Mouse (Mus musculus) cortical plate, adult 2 months (tissue): Measurements from ENCODE around the gene Phf21b.

Experiments used
- CTCF ChIP-seq: fragments of 200-500 bp; IDR thresholded peaks from 2 replicates; pipeline ENCODE4 v1.5.1; 2011; ENCODE audit warnings: mild to moderate bottlenecking, control low read depth, low read length; ENCODE audit not compliant: insufficient read depth; ENCODE audit errors: extremely low read depth
- POLR2A ChIP-seq: fragments of 200-500 bp; IDR thresholded peaks from 2 replicates; pipeline ENCODE4 v1.6.1; 2011; ENCODE audit warnings: mild to moderate bottlenecking, low read length, control low read depth; ENCODE audit not compliant: insufficient read depth; ENCODE audit errors: extremely low read depth

DNA sequence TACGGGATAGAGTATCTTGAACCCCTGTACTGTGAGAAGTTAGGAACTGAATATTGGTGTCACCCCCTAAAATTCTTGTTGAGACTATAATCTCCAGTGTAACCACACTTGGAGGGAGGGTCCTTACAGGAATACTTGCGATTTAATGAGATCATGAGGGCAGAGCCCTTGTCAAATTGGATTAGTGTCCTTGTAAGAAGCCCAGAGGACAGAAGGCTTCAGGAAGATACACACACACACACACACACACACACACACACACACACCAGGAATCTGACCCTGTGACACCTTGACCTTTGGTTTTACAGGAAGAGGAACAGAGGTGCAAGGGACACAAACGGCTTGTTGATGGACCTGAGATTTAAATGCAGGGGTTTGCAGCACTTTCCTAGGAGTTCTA is 35.4 kb upstream of the Phf21b start:
- TF ChIP-seq CTCF (no peak), POLR2A (no peak)
